Mouse (Mus musculus) inflammation-experienced regulatory T-cells, adult 6 months (primary cell): ENCODE results near the gene Anp32a. TPM values are rescaled to one million over a fixed set of nuclear protein-coding genes. Genes with fewer than 3 reads are reported as not detected.

Experiments used
- ATAC-seq: one replicate; pipeline ENCODE4 v1.8.0; 2017
- polyA plus RNA-seq, 3 experiments: library from polyadenylated mRNA; unstranded; fragments of 100-300 nt; shearing (Covaris generic); gene quantifications; one replicate each; pipeline ENCODE4 v1.2.1; 2017

The Anp32a gene
- 100 to 1,000 TPM in 2 of 3 experiments, 10 to 100 TPM in 1; 81.5 to 158 (median 100) TPM for polyA plus RNA-seq

- peak; percentile 79 for ATAC-seq
Observed at GRCm38 (mm10) chr9:62341123-62341486, at the start of gene Anp32a. Anp32a (plus strand) TSS chr9:62341293.

- ATAC-seq = no peak
Observed at GRCm38 (mm10) chr9:62295006-62295698, 45.9 kb upstream of the Anp32a start.

- ATAC-seq = no peak
Observed at GRCm38 (mm10) chr9:62296891-62297290, 44.2 kb upstream of the Anp32a start.

GRCm38 (mm10) chr9:62315556-62315955 is 25.5 kb upstream of the Anp32a start:
- no peak for ATAC-seq

GRCm38 (mm10) chr9:62318729-62319128 is 22.4 kb upstream of the Anp32a start:
- no peak for ATAC-seq

GRCm38 (mm10) chr9:62323816-62324215 is 17.3 kb upstream of the Anp32a start:
- no peak for ATAC-seq

GRCm38 (mm10) chr9:62325965-62326364 is 15.1 kb upstream of the Anp32a start:
- ATAC-seq = no peak

GRCm38 (mm10) chr9:62334298-62334825 is 6.7 kb upstream of the Anp32a start:
- no peak for ATAC-seq

- ATAC-seq = no peak
Observed at GRCm38 (mm10) chr9:62335396-62335795, 5.7 kb upstream of the Anp32a start.

- ATAC-seq = no peak
Observed at GRCm38 (mm10) chr9:62337924-62338635, 3.0 kb upstream of the Anp32a start.

- no peak for ATAC-seq
Observed at GRCm38 (mm10) chr9:62338636-62339191, 2.4 kb upstream of the Anp32a start.

GRCm38 (mm10) chr9:62340301-62341122 is 581 bp upstream of the Anp32a start:
- ATAC-seq = no peak

- ATAC-seq = no peak
Observed at GRCm38 (mm10) chr9:62341701-62342440, 778 bp downstream of the Anp32a start.

GRCm38 (mm10) chr9:62342441-62343191 is 1.5 kb downstream of the Anp32a start:
- no peak for ATAC-seq

GRCm38 (mm10) chr9:62343192-62343903 is 2.3 kb downstream of the Anp32a start:
- ATAC-seq = peak; percentile 22

- ATAC-seq = no peak
Observed at GRCm38 (mm10) chr9:62343904-62344491, 2.9 kb downstream of the Anp32a start.

GRCm38 (mm10) chr9:62344545-62344944 is 3.5 kb downstream of the Anp32a start:
- ATAC-seq = peak; percentile 58

GRCm38 (mm10) chr9:62345081-62345481 is 4.0 kb downstream of the Anp32a start:
- no peak for ATAC-seq

GRCm38 (mm10) chr9:62345633-62346387 is 4.7 kb downstream of the Anp32a start:
- ATAC-seq = no peak

GRCm38 (mm10) chr9:62346388-62346679 is 5.2 kb downstream of the Anp32a start:
- no peak for ATAC-seq
